Mouse (Mus musculus): ENCODE measurements around the gene Wnt2. TPM values are rescaled to one million over a fixed set of nuclear protein-coding genes. Genes with fewer than 3 reads are reported as not detected.

The Wnt2 gene
- total RNA-seq, 1 experiment from 2014 or later = not detected

DNA sequence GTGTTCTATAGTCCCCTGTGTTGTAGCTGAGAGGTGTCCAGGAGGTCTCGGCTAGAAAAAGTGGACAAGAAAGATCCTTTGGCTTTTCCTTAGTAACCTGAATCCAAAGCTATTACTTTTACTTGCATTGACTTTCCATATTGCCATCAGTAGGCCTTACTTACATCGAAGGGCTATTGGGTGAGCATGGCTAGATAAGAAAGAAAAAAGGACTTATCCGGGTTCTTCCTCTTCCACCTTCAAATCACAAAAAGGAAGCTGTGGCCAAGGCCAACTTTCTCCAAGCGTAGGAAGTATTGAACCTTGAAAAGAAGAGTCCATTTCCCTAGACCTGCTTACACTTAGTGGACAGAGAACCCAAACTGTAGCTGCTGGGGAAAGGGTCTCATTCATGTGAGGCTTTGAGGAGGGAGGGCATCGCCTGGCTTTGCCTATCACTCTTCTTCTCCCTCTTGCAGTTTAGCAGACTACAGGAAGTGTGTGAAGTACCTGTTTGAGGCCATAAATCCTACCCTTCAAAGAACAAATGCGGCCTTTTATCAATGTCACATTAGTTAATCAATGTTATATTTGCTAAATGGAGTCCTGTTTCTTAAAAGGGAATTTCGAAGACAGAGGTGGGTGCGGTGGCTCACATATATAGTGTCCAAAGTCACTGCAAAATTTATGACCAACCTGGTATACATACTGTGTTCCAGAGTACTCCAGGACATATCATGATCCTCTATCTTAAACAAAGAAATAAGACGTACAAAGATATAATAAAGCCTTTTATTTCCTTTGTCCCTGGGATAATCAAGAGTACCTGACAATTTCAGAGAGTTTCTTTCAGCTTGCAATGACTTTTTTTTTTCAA, 40.0 kb downstream of the Wnt2 start:
- ATAC-seq (replicated peaks; ENCODE audit: insufficient number of reproducible peaks, low FRiP score, low TSS enrichment, poor library complexity, severe bottlenecking) = no peak

DNA sequence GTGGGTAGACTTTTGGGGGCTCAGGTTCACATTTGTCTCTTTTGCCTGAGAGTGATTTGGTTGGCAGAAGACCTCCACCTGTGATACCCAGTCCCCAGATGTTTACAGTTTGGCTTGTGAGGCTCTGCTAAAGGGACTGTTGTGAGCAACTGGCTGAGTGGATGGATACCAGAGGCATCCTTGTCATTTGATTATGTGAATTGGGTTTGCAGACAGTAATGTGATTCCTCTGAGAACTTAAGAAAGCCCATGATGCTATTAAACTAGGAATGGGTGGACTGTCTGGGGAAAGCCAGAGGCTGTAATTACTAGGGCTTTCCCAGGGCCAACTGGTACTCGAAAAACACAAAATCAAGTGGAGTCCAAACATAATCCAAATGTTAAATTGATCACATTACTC, 51.0 kb downstream of the Wnt2 start:
- ATAC-seq (replicated peaks; ENCODE audit: insufficient number of reproducible peaks, low FRiP score, low TSS enrichment, poor library complexity, severe bottlenecking) = no peak

DNA sequence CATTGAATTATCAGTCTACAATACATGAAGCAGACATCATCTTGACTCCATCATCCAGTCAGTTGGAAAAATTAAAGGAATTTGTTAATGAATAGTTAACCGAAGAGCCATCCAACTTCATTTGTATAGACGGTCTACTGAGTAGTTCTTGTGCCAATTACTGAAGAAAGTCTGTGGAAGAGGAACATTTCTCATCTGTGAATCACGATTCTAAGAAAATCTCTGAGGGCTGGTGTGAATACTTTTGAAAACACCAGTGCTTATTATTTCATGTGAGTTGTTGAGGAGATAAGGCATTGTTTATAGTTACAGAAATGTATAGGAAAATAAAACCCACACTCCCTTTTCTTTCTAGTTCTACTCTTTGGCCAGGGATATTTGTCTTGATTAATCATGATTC, 51.5 kb downstream of the Wnt2 start:
- ATAC-seq (replicated peaks; ENCODE audit: insufficient number of reproducible peaks, low FRiP score, low TSS enrichment, poor library complexity, severe bottlenecking) = no peak

DNA sequence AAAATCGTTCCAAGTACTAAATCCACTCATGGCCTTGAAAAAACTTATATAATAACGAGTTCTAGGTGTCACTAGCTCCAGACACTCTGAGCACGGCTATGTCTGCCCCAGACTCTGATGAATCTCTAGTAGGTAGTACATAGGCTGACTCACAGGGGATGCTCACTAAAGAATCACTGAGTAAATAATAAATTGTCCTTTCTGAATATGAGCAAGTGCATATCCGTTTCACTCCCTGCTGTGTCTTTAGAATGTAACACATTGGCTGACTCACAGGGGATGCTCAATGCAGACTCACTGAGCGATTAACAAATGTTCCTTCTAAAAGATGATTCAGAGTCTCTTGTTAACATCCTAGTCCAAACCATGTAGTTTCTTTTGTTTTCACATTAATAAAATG, 52.1 kb downstream of the Wnt2 start:
- ATAC-seq (replicated peaks; ENCODE audit: insufficient number of reproducible peaks, low FRiP score, low TSS enrichment, poor library complexity, severe bottlenecking) = no peak

DNA sequence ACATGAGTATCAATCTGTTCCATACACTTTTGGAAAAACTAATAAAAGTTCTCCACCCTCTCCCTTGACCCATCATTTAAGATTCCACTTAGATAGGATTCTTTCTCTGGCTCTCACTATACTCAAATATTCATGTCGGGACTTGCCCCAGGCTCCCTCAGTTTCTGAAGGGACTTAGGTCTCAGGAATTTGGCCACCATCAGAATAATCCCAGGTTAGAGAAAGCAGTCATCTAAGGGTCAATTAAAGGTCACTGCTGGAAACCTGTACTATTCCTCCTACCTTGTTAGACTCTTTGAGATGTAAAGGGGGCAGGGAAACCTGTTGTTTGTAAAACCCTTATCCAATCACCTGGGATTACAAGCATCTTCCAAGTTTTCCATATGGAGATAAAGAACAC, 53.2 kb downstream of the Wnt2 start:
- no peak for ATAC-seq (replicated peaks; ENCODE audit: insufficient number of reproducible peaks, low FRiP score, low TSS enrichment, poor library complexity, severe bottlenecking)

DNA sequence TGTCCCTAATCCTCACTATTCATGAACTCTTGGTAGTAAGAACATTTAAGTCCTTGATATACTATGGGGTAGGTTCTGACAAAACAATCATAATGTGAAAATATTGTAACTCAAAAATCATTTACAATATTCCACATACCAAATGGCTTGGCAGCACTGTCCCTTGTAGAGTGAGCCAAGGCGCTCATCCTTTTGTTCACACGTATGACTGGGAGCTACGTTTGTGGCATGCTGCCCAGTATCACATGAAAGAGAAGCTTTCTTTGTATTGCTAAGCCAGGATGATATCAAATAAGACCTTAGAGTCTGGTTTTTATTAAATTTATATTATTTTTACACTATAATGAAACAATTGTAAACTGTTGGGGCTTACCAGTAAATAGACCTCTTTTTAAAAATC, 56.0 kb downstream of the Wnt2 start:
- ATAC-seq (replicated peaks; ENCODE audit: insufficient number of reproducible peaks, low FRiP score, low TSS enrichment, poor library complexity, severe bottlenecking) = no peak

DNA sequence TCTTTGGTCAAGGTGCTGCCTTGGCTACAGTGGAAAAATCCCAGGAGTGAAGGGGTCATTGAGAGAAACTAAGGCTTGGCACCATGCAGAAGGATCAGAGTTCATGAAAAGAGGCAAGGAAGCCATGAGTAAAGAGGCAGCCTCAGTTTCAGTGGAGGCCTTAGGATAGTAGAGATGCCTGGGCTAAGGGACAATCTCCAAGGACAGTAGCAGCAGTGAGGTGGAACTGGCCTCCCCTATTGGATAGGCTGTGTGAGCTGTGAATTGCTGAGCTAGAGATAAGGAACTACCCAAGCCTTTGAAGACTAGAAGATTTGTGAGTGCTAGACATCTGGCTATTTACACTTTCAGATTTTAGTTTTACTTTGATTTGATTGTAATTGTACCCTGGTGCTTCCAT, 59.0 kb downstream of the Wnt2 start:
- no peak for ATAC-seq (replicated peaks; ENCODE audit: insufficient number of reproducible peaks, low FRiP score, low TSS enrichment, poor library complexity, severe bottlenecking)

DNA sequence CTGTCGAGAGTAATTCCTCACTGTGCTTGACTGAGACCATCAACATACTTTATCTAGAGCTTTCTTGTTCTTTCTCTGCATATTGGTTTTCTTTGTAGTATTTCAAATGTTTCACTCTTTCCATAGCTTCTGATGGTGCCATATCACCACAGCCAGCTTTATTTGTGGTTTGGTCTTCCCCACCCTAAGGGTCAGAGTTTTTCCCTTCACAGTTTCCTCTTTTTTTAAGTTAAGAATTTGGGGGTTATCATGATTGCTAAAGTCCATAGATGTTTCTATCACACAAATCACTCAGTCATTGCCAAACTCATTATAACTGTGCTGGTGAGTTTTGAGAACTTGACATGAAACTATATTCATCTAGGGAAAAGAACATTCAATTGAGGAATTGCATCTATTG, 60.6 kb downstream of the Wnt2 start:
- no peak for ATAC-seq (replicated peaks; ENCODE audit: insufficient number of reproducible peaks, low FRiP score, low TSS enrichment, poor library complexity, severe bottlenecking)

DNA sequence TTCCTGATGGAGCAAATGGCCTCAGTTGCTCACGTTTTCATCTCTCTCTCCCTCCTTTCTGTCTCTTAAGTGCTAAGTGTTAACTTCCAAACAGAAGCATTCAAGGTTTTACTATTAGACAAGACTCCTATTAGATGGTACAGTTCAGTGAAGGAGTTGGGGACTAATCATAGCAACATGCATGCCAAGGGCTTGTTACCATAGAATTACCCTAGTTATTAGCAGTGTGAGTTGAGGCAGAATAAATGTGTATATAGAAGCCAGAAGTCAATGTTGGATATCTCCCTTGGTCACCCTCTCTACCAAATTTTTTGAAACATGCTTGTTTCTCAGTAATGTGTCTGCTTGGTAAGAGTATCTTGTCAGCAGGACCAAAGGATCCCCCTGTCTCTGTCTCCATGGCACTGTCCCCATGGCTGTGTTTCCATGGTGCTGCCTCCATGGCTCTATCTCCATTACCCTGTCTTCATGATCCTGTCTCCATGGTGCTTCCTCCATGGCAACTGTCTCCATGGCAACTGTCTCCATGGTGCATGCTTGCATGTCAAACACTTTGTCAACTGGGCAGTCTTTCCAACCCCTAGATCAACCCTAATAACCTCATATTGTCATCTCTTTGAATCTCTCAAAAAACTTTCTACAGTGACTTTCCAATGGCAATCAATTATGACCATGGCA, 61.8 kb downstream of the Wnt2 start:
- no peak for ATAC-seq (replicated peaks; ENCODE audit: insufficient number of reproducible peaks, low FRiP score, low TSS enrichment, poor library complexity, severe bottlenecking)

DNA sequence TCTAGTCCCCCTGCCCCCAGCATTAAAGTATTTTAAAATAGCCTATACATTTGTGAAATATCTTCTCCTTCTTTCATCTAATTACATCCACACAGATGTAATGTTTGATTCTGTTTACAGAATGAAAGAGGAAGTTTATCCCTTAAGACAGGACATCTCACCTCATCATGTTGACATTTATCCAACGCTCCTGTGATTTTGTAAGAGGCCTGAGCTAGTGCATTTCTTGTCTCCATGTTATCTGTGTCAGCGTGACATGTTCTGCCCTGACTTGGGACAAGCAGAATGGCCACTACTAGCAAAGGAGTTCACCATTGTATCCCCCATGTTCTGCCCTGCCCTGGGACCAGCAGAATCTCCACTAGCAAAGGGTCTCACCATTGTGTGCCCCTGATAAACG, 66.9 kb downstream of the Wnt2 start:
- ATAC-seq (replicated peaks; ENCODE audit: insufficient number of reproducible peaks, low FRiP score, low TSS enrichment, poor library complexity, severe bottlenecking) = no peak

DNA sequence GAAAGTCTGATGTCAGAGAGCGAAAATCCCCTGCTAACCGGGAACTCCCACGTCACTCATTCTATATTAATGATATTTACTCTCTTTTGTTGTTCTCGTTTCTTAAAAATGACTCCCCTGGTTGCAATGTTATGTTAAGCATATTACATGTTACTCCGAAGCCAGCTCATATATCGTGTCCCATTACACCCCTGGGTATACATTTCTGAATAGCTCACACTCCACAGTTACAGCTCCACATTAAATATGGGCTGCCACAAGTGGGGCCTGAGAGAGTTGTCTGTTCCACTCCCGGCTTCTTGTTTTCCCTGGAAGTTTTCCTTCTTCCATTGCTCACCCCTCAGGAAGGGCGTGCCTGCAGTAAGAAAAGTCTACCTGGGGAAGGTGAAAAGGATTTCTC, 78.6 kb downstream of the Wnt2 start:
- ATAC-seq (replicated peaks; ENCODE audit: insufficient number of reproducible peaks, low FRiP score, low TSS enrichment, poor library complexity, severe bottlenecking) = no peak

DNA sequence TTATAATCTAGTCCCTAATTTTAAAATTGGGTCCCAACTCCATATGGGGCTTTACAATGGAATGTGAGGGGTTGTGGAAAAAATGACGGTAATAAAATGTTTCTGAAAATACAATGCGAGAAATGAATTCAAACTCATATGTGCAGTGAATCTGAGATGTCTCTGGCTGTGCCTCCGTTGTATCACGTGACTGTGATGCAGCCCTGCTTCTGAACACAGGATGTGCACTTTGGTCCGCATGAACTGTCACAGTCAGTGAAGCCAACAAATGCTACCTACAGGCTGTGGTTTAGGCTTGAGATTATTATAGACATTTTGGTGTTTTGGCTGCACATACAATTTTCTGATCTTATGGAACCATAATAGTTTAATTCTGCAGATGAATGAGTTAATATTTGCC, 81.3 kb downstream of the Wnt2 start:
- ATAC-seq (replicated peaks; ENCODE audit: insufficient number of reproducible peaks, low FRiP score, low TSS enrichment, poor library complexity, severe bottlenecking) = no peak

DNA sequence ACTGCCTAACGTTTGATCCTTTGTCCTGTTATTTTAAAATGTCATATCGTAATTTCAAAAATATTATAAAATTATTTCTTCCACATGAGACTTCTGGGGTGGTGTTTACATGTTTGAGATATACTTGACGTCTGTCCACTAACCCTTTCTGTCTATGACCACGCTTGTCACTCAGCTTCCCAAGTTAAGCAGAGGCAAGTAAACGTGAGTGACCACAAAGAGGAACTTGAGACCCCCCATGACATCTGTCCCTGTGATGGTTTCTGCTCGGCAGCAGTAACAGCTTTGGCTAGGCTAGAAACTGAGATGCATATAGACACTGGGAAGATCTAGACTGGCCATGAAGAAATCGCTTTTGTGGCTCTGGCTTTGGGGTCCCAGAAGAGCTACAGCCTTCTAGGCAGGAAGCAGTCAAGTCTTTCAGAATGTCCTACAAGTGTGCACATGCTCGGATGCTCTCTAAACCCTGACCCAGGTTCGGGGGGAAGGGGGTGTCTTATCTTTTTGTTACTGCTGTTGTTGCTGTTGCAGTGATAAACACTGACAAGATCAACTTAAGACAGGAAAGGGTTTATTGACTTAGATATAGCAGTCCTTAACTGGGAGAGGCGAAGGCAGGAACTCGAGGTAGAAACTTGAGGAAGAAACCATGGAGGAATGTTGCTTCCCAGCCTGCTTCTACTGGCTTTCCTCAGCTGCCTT, 83.1 kb downstream of the Wnt2 start:
- no peak for ATAC-seq (replicated peaks; ENCODE audit: insufficient number of reproducible peaks, low FRiP score, low TSS enrichment, poor library complexity, severe bottlenecking)

DNA sequence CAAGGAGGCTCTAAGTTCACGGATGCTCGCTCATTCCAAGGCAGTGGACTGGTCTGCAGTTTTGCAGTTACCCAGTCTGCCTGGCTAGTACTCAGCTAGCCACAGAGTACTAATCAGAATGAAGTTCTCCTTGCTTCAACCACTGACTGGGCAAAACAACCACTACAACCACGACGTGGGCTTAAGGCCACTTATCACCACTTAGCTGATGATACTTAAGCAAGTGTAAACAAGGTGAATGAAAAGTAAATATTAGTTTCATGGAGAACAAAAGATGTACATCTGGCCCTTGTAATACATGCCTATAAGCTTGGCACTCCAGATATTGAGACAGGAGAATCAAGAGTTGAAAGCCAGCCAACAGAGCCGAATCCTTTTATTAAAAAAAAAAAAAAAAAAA, 83.9 kb downstream of the Wnt2 start:
- no peak for ATAC-seq (replicated peaks; ENCODE audit: insufficient number of reproducible peaks, low FRiP score, low TSS enrichment, poor library complexity, severe bottlenecking)

DNA sequence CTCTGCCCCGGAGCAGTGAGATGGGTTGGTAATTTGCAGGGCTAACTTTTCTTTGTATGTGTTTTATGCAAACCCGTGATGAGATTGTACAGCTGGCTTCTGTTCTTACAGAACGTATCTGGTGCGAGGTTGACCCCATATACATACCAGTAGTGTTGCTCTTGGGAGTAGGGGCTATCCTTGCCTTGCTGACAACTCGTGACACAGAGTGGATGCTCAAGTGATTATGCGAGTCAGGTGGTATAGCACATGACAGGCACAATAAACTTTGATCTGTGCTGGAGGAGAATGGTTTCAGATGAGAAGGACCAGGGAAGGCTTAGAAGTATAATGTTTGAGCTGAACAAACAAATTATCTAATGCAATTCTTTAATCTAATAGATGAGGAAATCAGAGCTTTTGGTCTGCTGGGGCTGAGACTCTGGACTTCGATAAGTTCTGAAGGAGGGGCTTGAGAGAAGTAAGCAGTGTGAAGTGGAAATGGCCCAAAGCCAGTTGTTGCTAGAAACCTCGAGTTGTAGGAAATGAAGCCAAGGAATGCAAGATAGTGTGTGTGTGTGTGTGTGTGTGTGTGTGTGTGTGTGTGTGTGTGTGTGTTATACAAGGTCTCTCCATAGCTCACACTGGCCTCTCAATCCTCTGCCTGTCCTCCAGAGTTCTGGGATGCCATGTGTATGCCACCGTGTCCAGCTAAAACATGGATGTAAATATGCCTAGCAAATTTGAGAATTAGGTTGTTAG, 86.3 kb downstream of the Wnt2 start:
- no peak for ATAC-seq (replicated peaks; ENCODE audit: insufficient number of reproducible peaks, low FRiP score, low TSS enrichment, poor library complexity, severe bottlenecking)

DNA sequence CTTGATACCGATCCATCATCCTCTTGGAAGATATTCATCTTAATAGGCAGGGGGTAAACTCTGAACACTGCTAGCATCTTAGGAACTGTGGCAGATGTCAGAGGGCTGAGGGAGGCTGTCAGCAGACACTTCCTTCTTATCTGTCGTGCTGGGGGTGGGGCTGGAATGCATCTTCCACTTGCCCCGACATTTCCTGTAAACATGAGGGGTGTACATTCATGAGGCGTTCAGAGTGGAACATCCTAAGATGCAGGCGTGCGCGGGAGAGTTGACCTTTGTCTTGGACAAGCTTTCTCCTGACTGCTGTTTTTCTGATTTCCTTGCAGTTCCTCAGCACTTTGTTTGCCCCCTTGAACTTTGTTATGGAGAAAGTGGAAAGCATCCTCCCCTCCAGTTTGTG, 88.0 kb downstream of the Wnt2 start:
- no peak for ATAC-seq (replicated peaks; ENCODE audit: insufficient number of reproducible peaks, low FRiP score, low TSS enrichment, poor library complexity, severe bottlenecking)

DNA sequence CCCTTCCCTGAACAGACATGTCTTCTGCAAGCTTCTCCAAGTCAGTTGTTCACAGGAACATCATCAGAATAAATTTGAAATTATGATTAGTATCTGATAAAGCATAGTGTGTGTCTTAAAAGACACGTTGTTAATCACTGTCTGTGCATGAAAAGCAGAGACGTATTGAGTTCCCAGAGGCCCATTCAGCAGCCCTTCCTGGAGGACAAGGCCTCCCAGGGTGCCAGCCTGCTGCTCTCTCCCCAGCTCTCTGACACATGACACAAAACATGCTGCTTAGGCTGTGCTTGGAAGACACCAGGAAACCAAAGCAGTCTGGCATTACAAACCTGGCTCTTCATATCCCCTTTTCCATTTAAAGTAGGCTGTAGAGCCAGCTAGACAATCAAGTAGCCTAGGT, 88.5 kb downstream of the Wnt2 start:
- ATAC-seq (replicated peaks; ENCODE audit: insufficient number of reproducible peaks, low FRiP score, low TSS enrichment, poor library complexity, severe bottlenecking) = no peak

All from monocyte, adult 5-6 weeks (primary cell).